Mouse (Mus musculus) gastrocnemius, adult 18-20 months (tissue): ENCODE data around the gene Map1lc3a. TPM values are rescaled to one million over a fixed set of nuclear protein-coding genes. Genes with fewer than 3 reads are reported as not detected.

ENCODE experiments used
- DNase-seq: peaks from one replicate; pipeline ENCODE4 v3.0.0; 2021; ENCODE audit warnings: low spot score
- total RNA-seq, 2 experiments: library from RNA; stranded (reverse); gene quantifications; 2 replicates each; pipeline ENCODE4 v1.2.3; 2021

Map1lc3a gene
- total RNA-seq, 2 experiments from 2014 or later: 233 to 274 TPM

- peak; percentile 56 for DNase-seq
These were observed 8.6 kb downstream of the Map1lc3a start for GRCm38 (mm10) chr2:155284647-155285046.

GRCm38 (mm10) chr2:155285744-155286143 is 9.6 kb downstream of the Map1lc3a start:
- DNase-seq: no peak

- no peak for DNase-seq
These were observed 11.6 kb downstream of the Map1lc3a start for GRCm38 (mm10) chr2:155287456-155288250.

- DNase-seq: no peak
These were observed 14.0 kb downstream of the Map1lc3a start for GRCm38 (mm10) chr2:155290066-155290465.

- DNase-seq: peak; percentile 83
These were observed 17.3 kb downstream of the Map1lc3a start for GRCm38 (mm10) chr2:155293382-155293781.

GRCm38 (mm10) chr2:155293946-155294345 is 17.8 kb downstream of the Map1lc3a start:
- no peak for DNase-seq

- DNase-seq: no peak
These were observed 19.4 kb downstream of the Map1lc3a start for GRCm38 (mm10) chr2:155295453-155295852.

GRCm38 (mm10) chr2:155299563-155299962 is 23.5 kb downstream of the Map1lc3a start:
- peak; percentile 66 for DNase-seq

GRCm38 (mm10) chr2:155308936-155309592 is 33.0 kb downstream of the Map1lc3a start:
- DNase-seq: peak; percentile 84

GRCm38 (mm10) chr2:155313671-155314070 is 37.6 kb downstream of the Map1lc3a start:
- no peak for DNase-seq

- DNase-seq: no peak
These were observed 42.5 kb downstream of the Map1lc3a start for GRCm38 (mm10) chr2:155318618-155319017.

- DNase-seq: peak; percentile 45
These were observed 44.5 kb downstream of the Map1lc3a start for GRCm38 (mm10) chr2:155320596-155320995.

- DNase-seq: no peak
These were observed 49.9 kb downstream of the Map1lc3a start for GRCm38 (mm10) chr2:155326001-155326400.

Other genes with a start within 250 kb of the Map1lc3a start
- 10 to 100 TPM; 14.4 to 15.8 TPM for gene Ahcy, start 201.8 kb upstream of the Map1lc3a start, total RNA-seq
- 10 to 100 TPM; 18.4 to 18.6 TPM for gene Itch, start 142.8 kb upstream of the Map1lc3a start, total RNA-seq
- gene Dynlrb1, start 39.8 kb upstream of the Map1lc3a start, total RNA-seq: 100 to 1,000 TPM; 112 to 120 TPM
- gene Pigu, start 81.1 kb downstream of the Map1lc3a start, total RNA-seq: 10 to 100 TPM; 22.4 to 25.1 TPM
- 100 to 1,000 TPM; 307 to 321 TPM for gene Trp53inp2, start 104.8 kb downstream of the Map1lc3a start, total RNA-seq
- gene Ncoa6, start 197.6 kb downstream of the Map1lc3a start, total RNA-seq: 10 to 100 TPM; 11.6 to 11.8 TPM
- 10 to 100 TPM; 24.7 to 47.8 TPM for gene Acss2, start 241.7 kb downstream of the Map1lc3a start, total RNA-seq
- gene Ggt7, start 241.9 kb downstream of the Map1lc3a start, total RNA-seq: 1 to 10 TPM; 1.1 to 1.4 TPM